Mouse (Mus musculus) CH12F3 (cell line): Measurements from ENCODE around the gene Defb33.

Source experiments
- in situ Hi-C: fragments of 300-500 bp; cut with MboI; formaldehyde crosslinking; loops from 2 replicates; pipeline ENCODE4 v1.14.3; 2020; ENCODE audit warnings: low sequenced_read_pairs

The Defb33 gene

GRCm38 (mm10) chr8:20892369-20892768 is at the start of gene Defb33:
Gene Defb33, plus strand, starts transcription at chr8:20892669.
- in situ Hi-C loops, result no loop called here

- in situ Hi-C loops, result no loop called here
Observed at GRCm38 (mm10) chr8:20874608-20875007, 17.9 kb upstream of the Defb33 start.

DNA sequence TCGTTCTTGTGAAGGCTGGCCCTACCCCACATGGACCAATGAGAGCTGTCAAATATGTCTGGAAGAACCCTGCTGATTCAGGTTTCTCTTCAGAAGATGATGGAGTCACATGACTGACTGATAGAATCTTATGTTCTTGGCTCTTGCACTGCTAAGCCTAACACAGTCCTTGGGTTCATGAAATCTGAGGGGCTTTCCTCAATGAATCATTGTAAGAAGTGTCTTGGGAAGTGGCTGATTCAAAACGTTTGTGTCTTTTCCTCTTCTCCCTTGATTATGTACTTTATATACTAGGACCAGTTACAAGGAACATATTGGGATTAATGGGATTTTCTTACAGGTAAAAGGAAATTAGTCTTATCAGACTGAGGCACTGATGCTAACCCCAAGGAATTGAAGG is 10.1 kb downstream of the Defb33 start, which contains the start of gene Gm15056:
Gm15056 (minus strand) TSS at position 101 of the 400 bp plus-strand sequence.
- in situ Hi-C loops, result no loop called here

GRCm38 (mm10) chr8:20907119-20907518 is 14.7 kb downstream of the Defb33 start:
- in situ Hi-C loops, result no loop called here

DNA sequence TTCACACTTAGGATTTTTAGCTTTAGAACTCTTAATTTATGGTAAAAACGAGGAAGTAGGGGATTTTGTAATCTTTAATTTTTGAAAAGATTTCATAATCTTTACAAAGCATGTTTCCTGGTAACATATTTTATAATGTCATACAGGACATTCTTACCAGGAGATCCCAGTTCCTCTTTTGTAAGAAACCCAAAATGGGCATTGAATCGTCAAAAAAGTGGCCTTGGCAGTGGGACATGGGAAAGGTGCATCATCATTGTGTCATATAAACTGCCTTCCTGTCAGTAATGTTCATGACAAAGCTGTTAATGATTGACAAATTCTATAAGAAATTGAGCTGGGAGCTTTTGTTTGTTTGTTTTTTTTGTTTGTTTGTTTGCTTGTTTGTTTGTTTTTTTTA is 15.8 kb downstream of the Defb33 start:
- in situ Hi-C loops, result no loop called here

DNA sequence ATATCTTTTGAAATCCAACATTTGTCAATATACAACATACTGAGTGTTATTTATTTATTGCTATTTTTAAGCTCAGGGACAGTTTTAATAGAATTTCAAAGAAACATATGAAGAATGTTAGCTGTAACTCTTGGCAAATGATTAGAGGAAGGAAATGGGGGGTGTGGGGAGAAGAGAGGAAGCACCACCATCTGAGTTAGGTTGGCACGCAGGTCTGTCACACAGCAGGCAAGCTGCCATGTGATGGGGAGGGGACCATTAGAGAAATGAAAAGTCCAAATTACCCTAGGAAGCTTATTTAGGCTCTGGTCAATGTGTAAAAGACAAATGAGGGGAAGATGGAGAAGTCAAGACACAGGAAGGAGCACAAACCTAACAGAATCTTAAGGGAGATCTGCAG is 19.8 kb downstream of the Defb33 start:
- in situ Hi-C loops, result no loop called here

DNA sequence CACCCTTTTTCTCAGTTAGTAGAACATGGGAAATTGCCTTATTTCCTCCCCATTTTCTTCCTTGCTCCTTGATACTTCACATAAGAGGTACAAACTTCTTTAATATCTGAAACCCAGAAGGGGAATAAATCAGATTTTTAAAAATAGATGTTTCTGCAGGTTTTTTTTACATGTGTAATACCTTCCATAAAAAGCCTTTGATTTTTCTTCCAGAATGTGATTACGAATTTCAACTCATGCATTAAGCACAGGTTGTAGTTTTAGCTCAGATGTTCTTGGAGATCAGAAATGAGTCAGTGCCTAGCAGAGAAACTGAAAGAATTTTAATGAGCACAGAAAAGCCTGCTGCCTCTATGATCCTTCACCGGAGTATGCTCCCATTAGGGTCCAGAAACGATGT is 29.5 kb downstream of the Defb33 start, which contains the start of gene Gm6040:
Gm6040 (minus strand) TSS at position 101 of the 400 bp plus-strand sequence.
- in situ Hi-C loops, result no loop called here

GRCm38 (mm10) chr8:20944610-20945009 is 52.1 kb downstream of the Defb33 start, which contains the start of gene AY761185:
Gene AY761185, minus strand, starts transcription at chr8:20944710.
- in situ Hi-C loops, result no loop called here
